Mouse (Mus musculus): ENCODE results near the gene Sptan1.

DNA sequence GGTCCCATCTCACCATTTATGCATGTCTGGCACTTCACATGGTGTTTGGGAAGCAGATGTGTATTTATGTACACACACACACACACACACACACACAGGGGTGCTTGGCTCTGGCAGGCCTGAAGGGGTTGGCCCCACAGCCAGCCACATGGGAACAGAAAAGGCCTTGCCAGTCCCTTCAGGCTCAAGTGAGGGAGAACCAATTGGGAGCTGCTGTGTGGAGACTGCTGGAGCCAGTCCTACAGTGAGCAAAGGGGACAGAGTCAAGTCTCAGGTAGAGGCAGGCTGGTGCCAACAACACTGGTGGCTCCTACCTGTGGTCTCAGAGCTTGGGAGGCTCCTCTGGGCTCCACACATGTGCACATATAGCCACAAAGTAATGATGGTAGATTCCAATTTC lies 74.3 kb downstream of the Sptan1 start:
- TF ChIP-seq CTCF (IDR thresholded peaks at IDR 0.05; ENCODE audit: insufficient read depth, low read depth, low read length) (no peak), POLR2A (IDR thresholded peaks at IDR 0.05; ENCODE audit: insufficient read depth, low read depth, low read length) (no peak)
